Mouse (Mus musculus) gastrocnemius, postnatal 4 days (tissue): ENCODE results near the gene Il1r2. TPM values are rescaled to one million over a fixed set of nuclear protein-coding genes. Genes with fewer than 3 reads are reported as not detected.

Experiments
- DNase-seq, 2 experiments: peaks; one replicate each; pipeline ENCODE4 v3.0.0; 2021 to 2022; ENCODE audit warnings: low spot score in 2 of 2, mixed read lengths in 2 of 2
- total RNA-seq, 2 experiments: library from RNA; stranded (reverse); gene quantifications; 2 replicates each; pipeline ENCODE4 v1.2.3; 2021

Gene Il1r2
- total RNA-seq, 2 experiments from 2014 or later: not detected

GRCm38 (mm10) chr1:40059122-40059774 is 14.6 kb upstream of the Il1r2 start:
- DNase-seq: no peak

GRCm38 (mm10) chr1:40061359-40061758 is 12.5 kb upstream of the Il1r2 start:
- peak in 1 of 2 experiments; percentile 26 for DNase-seq

GRCm38 (mm10) chr1:40063409-40063808 is 10.5 kb upstream of the Il1r2 start:
- DNase-seq: no peak

- no peak for DNase-seq
These were observed 9.4 kb upstream of the Il1r2 start for GRCm38 (mm10) chr1:40064508-40064907.

GRCm38 (mm10) chr1:40072558-40072957 is 1.3 kb upstream of the Il1r2 start:
- DNase-seq: no peak

- DNase-seq: no peak
These were observed 3.4 kb downstream of the Il1r2 start for GRCm38 (mm10) chr1:40077328-40077727.

- DNase-seq: no peak
These were observed 7.2 kb downstream of the Il1r2 start for GRCm38 (mm10) chr1:40081041-40081440.

GRCm38 (mm10) chr1:40084386-40084785 is 10.5 kb downstream of the Il1r2 start:
- no peak for DNase-seq

- peak in 1 of 2 experiments; percentile 47 for DNase-seq
These were observed 11.7 kb downstream of the Il1r2 start for GRCm38 (mm10) chr1:40085403-40086182.

GRCm38 (mm10) chr1:40091160-40091559 is 17.3 kb downstream of the Il1r2 start:
- no peak for DNase-seq

- DNase-seq: no peak
These were observed 18.7 kb downstream of the Il1r2 start for GRCm38 (mm10) chr1:40092541-40092940.

- DNase-seq: no peak
These were observed 20.9 kb downstream of the Il1r2 start for GRCm38 (mm10) chr1:40094601-40095304.

GRCm38 (mm10) chr1:40095585-40095984 is 21.7 kb downstream of the Il1r2 start:
- DNase-seq: no peak

GRCm38 (mm10) chr1:40106306-40106705 is 32.4 kb downstream of the Il1r2 start:
- no peak for DNase-seq

- DNase-seq: no peak
These were observed 32.8 kb downstream of the Il1r2 start for GRCm38 (mm10) chr1:40106719-40107118.

- no peak for DNase-seq
These were observed 34.3 kb downstream of the Il1r2 start for GRCm38 (mm10) chr1:40107971-40108749.

GRCm38 (mm10) chr1:40109736-40110135 is 35.9 kb downstream of the Il1r2 start:
- no peak for DNase-seq

GRCm38 (mm10) chr1:40115271-40115670 is 41.4 kb downstream of the Il1r2 start:
- DNase-seq: no peak

- peak; percentile 79 to 86 for DNase-seq
These were observed 42.5 kb downstream of the Il1r2 start for GRCm38 (mm10) chr1:40116422-40116821.

GRCm38 (mm10) chr1:40117565-40117964 is 43.7 kb downstream of the Il1r2 start:
- peak in 1 of 2 experiments; percentile 16 for DNase-seq

GRCm38 (mm10) chr1:40124237-40124636 is 50.4 kb downstream of the Il1r2 start:
- no peak for DNase-seq
